Comparison of ENCODE assay signal across 22 mouse cellular contexts in the genomic region with DNA sequence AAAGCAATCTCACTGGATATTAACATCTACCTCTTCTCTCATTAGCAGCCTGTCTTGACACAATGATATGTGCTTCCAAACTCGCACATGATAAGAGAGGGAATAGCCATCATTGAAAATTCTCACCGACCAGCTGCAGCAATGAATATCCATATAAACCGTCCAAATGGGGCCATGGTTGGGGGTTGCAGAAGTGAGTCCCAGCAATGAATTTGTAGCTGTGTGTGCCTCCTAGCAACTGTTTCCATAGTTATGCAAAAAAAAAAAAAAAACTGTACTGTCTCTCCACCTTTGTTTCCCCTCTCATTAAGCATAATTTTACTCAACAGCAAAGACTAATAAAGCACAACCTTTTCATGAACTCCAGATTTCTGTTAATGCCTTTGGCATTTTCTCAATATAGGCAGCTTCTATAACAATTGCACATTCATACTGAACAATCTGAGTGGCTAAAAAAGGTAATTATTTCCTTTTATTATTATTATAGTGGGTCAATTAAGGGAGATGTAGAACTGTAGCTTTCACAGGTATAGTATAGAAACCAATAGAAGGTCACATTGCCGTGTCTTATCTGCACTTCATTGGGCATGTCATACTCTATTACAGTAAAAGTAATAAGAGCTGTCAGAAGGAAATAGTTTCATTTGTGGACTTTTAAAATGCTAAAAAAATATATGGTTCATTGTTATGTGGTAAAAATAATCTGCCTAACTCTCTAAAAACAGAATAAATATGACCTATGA.
DNase-seq lines count a peak whose midpoint lies in the region; ATAC-seq lines count a peak whose summit lies in the region.
"Had no signal": no experiment of that assay in that cellular context is flagged by ENCODE, and none has a peak within 500 bp of the region (broad histone marks: within the 10 kb centered on the region; RNA-seq: fewer than 3 reads in every experiment).

No protein-coding gene starts in this region.

- H3K4me2 ChIP-seq in hindbrain, embryonic 13.5 days: no peak overlapping the region
- H3K4me2 ChIP-seq in hindbrain, embryonic 14.5 days (replicated peaks): no peak overlapping the region
- H3K4me2 ChIP-seq: embryonic facial prominence, embryonic 13.5 days had no signal

- H3K27ac ChIP-seq in hindbrain, embryonic 13.5 days: no peak overlapping the region
- H3K27ac ChIP-seq in hindbrain, embryonic 14.5 days: no peak overlapping the region
- H3K27ac ChIP-seq: embryonic facial prominence, embryonic 13.5 days had no signal

- H3K27me3 ChIP-seq in hindbrain, embryonic 13.5 days: no peaks in the 10 kb centered on the region
- H3K27me3 ChIP-seq in hindbrain, embryonic 14.5 days (ENCODE audit: control insufficient read depth, insufficient read depth, low read length): no peaks in the 10 kb centered on the region
- H3K27me3 ChIP-seq: CH12.LX; embryonic facial prominence, embryonic 13.5 days; megakaryocyte, embryonic 14.5 days had no signal

- no peak overlapping the region for H3K4me3 ChIP-seq in hindbrain, embryonic 13.5 days
- H3K4me3 ChIP-seq in hindbrain, embryonic 14.5 days (replicated peaks; ENCODE audit: low read length): no peak overlapping the region
- H3K4me3 ChIP-seq: embryonic facial prominence, embryonic 13.5 days; megakaryocyte, embryonic 14.5 days; myocyte had no signal

- 43% methylated on average over 4 of the region's 4 CpGs for WGBS in hindbrain, embryonic 13.5 days
- WGBS in hindbrain, embryonic 14.5 days: 44% methylated on average over 4 of the region's 4 CpGs

- no peak for DNase-seq in hindbrain, embryonic 14.5 days (ENCODE audit: low spot score)
- DNase-seq in right cerebral cortex, postnatal 10 days (ENCODE audit: low spot score in 2 of 2): peak; percentile 14 to 23
- DNase-seq in right cerebral cortex, postnatal 4 days: no peak
- DNase-seq in mesoderm, embryonic 11.5 days (ENCODE audit: low read depth, low spot score): peak; percentile 1
- no peak for DNase-seq in left cerebral cortex, postnatal 14 days (ENCODE audit: low spot score in 2 of 2)
- DNase-seq: adrenal gland, postnatal 14 days; cerebellum, adult 11-12 months; cerebellum, postnatal 14 days; gastrocnemius, postnatal 14 days; layer of hippocampus, postnatal 36 days; liver; liver, postnatal 0 days; lung, postnatal 14 days; right cerebral cortex, adult 18-20 months; thymus, postnatal 4 days had no signal

- no peaks in the 10 kb centered on the region for H3K36me3 ChIP-seq in hindbrain, embryonic 13.5 days
- H3K36me3 ChIP-seq in hindbrain, embryonic 14.5 days (replicated peaks; ENCODE audit: control insufficient read depth, insufficient read depth): no peaks in the 10 kb centered on the region
- H3K36me3 ChIP-seq: embryonic facial prominence, embryonic 13.5 days had no signal

- peaks cover 3% of the 10 kb centered on the region; the same call in 1 of the 2 replicates for H3K4me1 ChIP-seq in hindbrain, embryonic 13.5 days (replicated peaks)
- H3K4me1 ChIP-seq in hindbrain, embryonic 14.5 days (replicated peaks; ENCODE audit: control insufficient read depth, insufficient read depth, low read length): no peaks in the 10 kb centered on the region
- H3K4me1 ChIP-seq: embryonic facial prominence, embryonic 13.5 days; megakaryocyte, embryonic 14.5 days had no signal

- intact Hi-C loops in left cerebral cortex, postnatal 14 days (cut with DNase I): no loop called here

- no peak overlapping the region for H3K9ac ChIP-seq in hindbrain, embryonic 13.5 days
- no peak overlapping the region for H3K9ac ChIP-seq in hindbrain, embryonic 14.5 days
- H3K9ac ChIP-seq: embryonic facial prominence, embryonic 13.5 days; liver, postnatal 0 days had no signal

- peak; percentile 43; the same call in 1 of the 2 replicates for ATAC-seq in hindbrain, embryonic 13.5 days (ENCODE audit: low FRiP score)
- ATAC-seq in hindbrain, embryonic 14.5 days (ENCODE audit: low FRiP score): no peak
- ATAC-seq in megakaryocyte, adult 5-6 weeks (ENCODE audit: poor library complexity, severe bottlenecking): no peak
- ATAC-seq: intestine, postnatal 0 days; liver, postnatal 0 days had no signal

- no peaks in the 10 kb centered on the region for H3K9me3 ChIP-seq in hindbrain, embryonic 13.5 days
- no peaks in the 10 kb centered on the region for H3K9me3 ChIP-seq in hindbrain, embryonic 14.5 days (ENCODE audit: control insufficient read depth, low read length)
- H3K9me3 ChIP-seq: embryonic facial prominence, embryonic 13.5 days; megakaryocyte, embryonic 14.5 days had no signal

Comparison
In these comparisons a context has a peak if more than half of its experiments do, and no peak if none do; other contexts are left out.
1. DNase-seq: peak in right cerebral cortex, postnatal 10 days (2 of 2) and mesoderm, embryonic 11.5 days (single experiment); none in hindbrain, embryonic 14.5 days (single experiment), right cerebral cortex, postnatal 4 days (single experiment) and left cerebral cortex, postnatal 14 days (0 of 2).